Mouse (Mus musculus): Measurements from ENCODE around the gene Snx17. TPM values are rescaled to one million over a fixed set of nuclear protein-coding genes. Genes with fewer than 3 reads are reported as not detected.

The Snx17 gene
- polyA plus RNA-seq, 1 experiment from 2014 or later: 123 TPM

- H3K27me3 ChIP-seq (ENCODE audit: control insufficient read depth, insufficient read depth, low read length): no peaks in the 10 kb centered on the region
- H3K27ac ChIP-seq (ENCODE audit: low read length): no peak overlapping the region
- no peak overlapping the region for H3K9ac ChIP-seq (replicated peaks; ENCODE audit: low read depth, low read length)
- 90% methylated on average over 19 of the region's 19 CpGs for whole genome bisulfite sequencing
- H3K36me3 ChIP-seq (ENCODE audit: control insufficient read depth, insufficient read depth, low read length): peaks cover 71% of the 10 kb centered on the region
- no peak overlapping the region for H3K4me2 ChIP-seq (replicated peaks; ENCODE audit: low read depth, low read length)
- no peak overlapping the region for H3K4me3 ChIP-seq (ENCODE audit: low read depth, low read length)
- H3K4me1 ChIP-seq (ENCODE audit: control insufficient read depth, insufficient read depth, low read length): peaks cover 13% of the 10 kb centered on the region; the same call in 1 of the 2 replicates
- peaks cover 5% of the 10 kb centered on the region for H3K9me3 ChIP-seq (ENCODE audit: control insufficient read depth, low read depth, low read length)
- ATAC-seq (ENCODE audit: insufficient number of reproducible peaks, insufficient read depth, low FRiP score, low read depth): no peak
Measured at GRCm38 (mm10) chr5:31199321-31199892, 6.4 kb downstream of the Snx17 start.

GRCm38 (mm10) chr5:31199893-31200292 lies 6.9 kb downstream of the Snx17 start:
- Histone ChIP-seq H3K9me3 (ENCODE audit: control insufficient read depth, low read depth, low read length) (peaks cover 5% of the 10 kb centered on the region), H3K4me1 (ENCODE audit: control insufficient read depth, insufficient read depth, low read length) (peaks cover 12% of the 10 kb centered on the region; the same call in 1 of the 2 replicates), H3K27ac (ENCODE audit: low read length) (no peak overlapping the region), H3K9ac (replicated peaks; ENCODE audit: low read depth, low read length) (no peak overlapping the region), H3K4me3 (ENCODE audit: low read depth, low read length) (no peak overlapping the region), H3K27me3 (ENCODE audit: control insufficient read depth, insufficient read depth, low read length) (no peaks in the 10 kb centered on the region), H3K4me2 (replicated peaks; ENCODE audit: low read depth, low read length) (no peak overlapping the region), H3K36me3 (ENCODE audit: control insufficient read depth, insufficient read depth, low read length) (peaks cover 72% of the 10 kb centered on the region)
- WGBS: 81% methylated on average over 9 of the region's 9 CpGs
- no peak for ATAC-seq (ENCODE audit: insufficient number of reproducible peaks, insufficient read depth, low FRiP score, low read depth)

- Histone ChIP-seq H3K9ac (replicated peaks; ENCODE audit: low read depth, low read length) (no peak overlapping the region), H3K4me1 (ENCODE audit: control insufficient read depth, insufficient read depth, low read length) (peaks cover 12% of the 10 kb centered on the region; the same call in 1 of the 2 replicates), H3K4me2 (replicated peaks; ENCODE audit: low read depth, low read length) (peak overlapping the region; percentile 72; the same call in 1 of the 2 replicates), H3K27ac (ENCODE audit: low read length) (no peak overlapping the region), H3K9me3 (ENCODE audit: control insufficient read depth, low read depth, low read length) (peaks cover 5% of the 10 kb centered on the region), H3K4me3 (ENCODE audit: low read depth, low read length) (no peak overlapping the region; the same call in 1 of the 2 replicates), H3K27me3 (ENCODE audit: control insufficient read depth, insufficient read depth, low read length) (no peaks in the 10 kb centered on the region), H3K36me3 (ENCODE audit: control insufficient read depth, insufficient read depth, low read length) (peaks cover 68% of the 10 kb centered on the region)
- WGBS: 90% methylated on average over 27 of the region's 27 CpGs
- ATAC-seq (ENCODE audit: insufficient number of reproducible peaks, insufficient read depth, low FRiP score, low read depth): no peak
Measured at GRCm38 (mm10) chr5:31200327-31200768, 7.3 kb downstream of the Snx17 start.

- Histone ChIP-seq H3K9me3 (ENCODE audit: control insufficient read depth, low read depth, low read length) (peaks cover 5% of the 10 kb centered on the region), H3K36me3 (ENCODE audit: control insufficient read depth, insufficient read depth, low read length) (peaks cover 64% of the 10 kb centered on the region), H3K27ac (ENCODE audit: low read length) (peak overlapping the region; percentile 61), H3K27me3 (ENCODE audit: control insufficient read depth, insufficient read depth, low read length) (no peaks in the 10 kb centered on the region), H3K9ac (replicated peaks; ENCODE audit: low read depth, low read length) (peak overlapping the region; percentile 84), H3K4me1 (ENCODE audit: control insufficient read depth, insufficient read depth, low read length) (peaks cover 12% of the 10 kb centered on the region; the same call in 1 of the 2 replicates), H3K4me3 (ENCODE audit: low read depth, low read length) (peak overlapping the region; percentile 94), H3K4me2 (replicated peaks; ENCODE audit: low read depth, low read length) (peak overlapping the region; percentile 72)
- no peak for ATAC-seq (ENCODE audit: insufficient number of reproducible peaks, insufficient read depth, low FRiP score, low read depth)
- WGBS: 15% methylated on average over 13 of the region's 13 CpGs
Measured at GRCm38 (mm10) chr5:31201042-31201741, 8.2 kb downstream of the Snx17 start.

- peaks cover 61% of the 10 kb centered on the region for H3K36me3 ChIP-seq (ENCODE audit: control insufficient read depth, insufficient read depth, low read length)
- peaks cover 12% of the 10 kb centered on the region; the same call in 1 of the 2 replicates for H3K4me1 ChIP-seq (ENCODE audit: control insufficient read depth, insufficient read depth, low read length)
- peak within 1 kb of the TSS; percentile 72 for H3K4me2 ChIP-seq (replicated peaks; ENCODE audit: low read depth, low read length)
- peaks cover 5% of the 10 kb centered on the region for H3K9me3 ChIP-seq (ENCODE audit: control insufficient read depth, low read depth, low read length)
- 1% methylated on average over 53 of the region's 53 CpGs for WGBS
- H3K9ac ChIP-seq (replicated peaks; ENCODE audit: low read depth, low read length): peak within 1 kb of the TSS; percentile 84
- H3K4me3 ChIP-seq (ENCODE audit: low read depth, low read length): peak within 1 kb of the TSS; percentile 94
- ATAC-seq (ENCODE audit: insufficient number of reproducible peaks, insufficient read depth, low FRiP score, low read depth): peak; percentile 97
- H3K27me3 ChIP-seq (ENCODE audit: control insufficient read depth, insufficient read depth, low read length): no peaks in the 10 kb centered on the region
- peak within 1 kb of the TSS; percentile 84 for H3K27ac ChIP-seq (ENCODE audit: low read length)
Measured at GRCm38 (mm10) chr5:31201742-31202590, 8.9 kb downstream of the Snx17 start, which contains the start of gene Zfp513. TSS of gene Zfp513 (minus strand) at chr5:31202303.

- peaks cover 5% of the 10 kb centered on the region for H3K9me3 ChIP-seq (ENCODE audit: control insufficient read depth, low read depth, low read length)
- H3K4me1 ChIP-seq (ENCODE audit: control insufficient read depth, insufficient read depth, low read length): peaks cover 12% of the 10 kb centered on the region; the same call in 1 of the 2 replicates
- H3K27me3 ChIP-seq (ENCODE audit: control insufficient read depth, insufficient read depth, low read length): no peaks in the 10 kb centered on the region
- H3K36me3 ChIP-seq (ENCODE audit: control insufficient read depth, insufficient read depth, low read length): peaks cover 59% of the 10 kb centered on the region
- 89% methylated on average over 7 of the region's 7 CpGs for WGBS
- H3K9ac ChIP-seq (replicated peaks; ENCODE audit: low read depth, low read length): 0 out of 2 replicates have a peak overlapping the region, but pooled peaks have one; percentile 6
- H3K27ac ChIP-seq (ENCODE audit: low read length): peak overlapping the region; percentile 84
- H3K4me2 ChIP-seq (replicated peaks; ENCODE audit: low read depth, low read length): peak overlapping the region; percentile 59
- ATAC-seq (ENCODE audit: insufficient number of reproducible peaks, insufficient read depth, low FRiP score, low read depth): no peak
- peak overlapping the region; percentile 94 for H3K4me3 ChIP-seq (ENCODE audit: low read depth, low read length)
Measured at GRCm38 (mm10) chr5:31202933-31203332, 9.9 kb downstream of the Snx17 start.

GRCm38 (mm10) chr5:31203866-31204265 lies 10.8 kb downstream of the Snx17 start:
- H3K4me3 ChIP-seq (ENCODE audit: low read depth, low read length): no peak overlapping the region
- H3K4me1 ChIP-seq (ENCODE audit: control insufficient read depth, insufficient read depth, low read length): peaks cover 12% of the 10 kb centered on the region; the same call in 1 of the 2 replicates
- H3K27me3 ChIP-seq (ENCODE audit: control insufficient read depth, insufficient read depth, low read length): no peaks in the 10 kb centered on the region
- peaks cover 49% of the 10 kb centered on the region for H3K36me3 ChIP-seq (ENCODE audit: control insufficient read depth, insufficient read depth, low read length)
- no peak overlapping the region for H3K9ac ChIP-seq (replicated peaks; ENCODE audit: low read depth, low read length)
- WGBS: 91% methylated on average over 2 of the region's 2 CpGs
- H3K9me3 ChIP-seq (ENCODE audit: control insufficient read depth, low read depth, low read length): peaks cover 5% of the 10 kb centered on the region
- no peak for ATAC-seq (ENCODE audit: insufficient number of reproducible peaks, insufficient read depth, low FRiP score, low read depth)
- no peak overlapping the region for H3K27ac ChIP-seq (ENCODE audit: low read length)
- no peak overlapping the region for H3K4me2 ChIP-seq (replicated peaks; ENCODE audit: low read depth, low read length)

- Histone ChIP-seq H3K4me1 (ENCODE audit: control insufficient read depth, insufficient read depth, low read length) (peaks cover 12% of the 10 kb centered on the region; the same call in 1 of the 2 replicates), H3K9me3 (ENCODE audit: control insufficient read depth, low read depth, low read length) (peaks cover 5% of the 10 kb centered on the region), H3K9ac (replicated peaks; ENCODE audit: low read depth, low read length) (no peak overlapping the region), H3K4me2 (replicated peaks; ENCODE audit: low read depth, low read length) (no peak overlapping the region), H3K27ac (ENCODE audit: low read length) (no peak overlapping the region), H3K36me3 (ENCODE audit: control insufficient read depth, insufficient read depth, low read length) (peaks cover 44% of the 10 kb centered on the region), H3K27me3 (ENCODE audit: control insufficient read depth, insufficient read depth, low read length) (no peaks in the 10 kb centered on the region), H3K4me3 (ENCODE audit: low read depth, low read length) (no peak overlapping the region)
- ATAC-seq (ENCODE audit: insufficient number of reproducible peaks, insufficient read depth, low FRiP score, low read depth): no peak
- 92% methylated on average over 6 of the region's 6 CpGs for whole genome bisulfite sequencing
Measured at GRCm38 (mm10) chr5:31204421-31204820, 11.4 kb downstream of the Snx17 start.
